Mouse (Mus musculus) adrenal gland, postnatal 36 days (tissue): Measurements from ENCODE around the gene Sgsm1. TPM values are rescaled to one million over a fixed set of nuclear protein-coding genes. Genes with fewer than 3 reads are reported as not detected.
"Not testable (repeated sequence)": the region's sequence is repeated elsewhere in the genome, so short reads cannot be mapped to it uniquely, and the experiment has no call there.

ENCODE experiments used
- DNase-seq, 2 experiments: peaks; one replicate each; pipeline ENCODE4 v3.0.0; 2021; ENCODE audit warnings: mixed read lengths in 1 of 2
- long read RNA-seq, 2 experiments: library from polyadenylated mRNA; stranded (forward); transcript quantifications; one replicate each; pipeline ENCODE4 v2.0.0; 2021; ENCODE audit warnings: borderline sequencing depth in 2 of 2
- total RNA-seq, 2 experiments: library from RNA; stranded (reverse); gene quantifications; 2 replicates each; pipeline ENCODE4 v1.2.3; 2021

The Sgsm1 gene
- total RNA-seq = 1 to 10 TPM; 7.7 to 8.2 TPM
- long read RNA-seq, experiment 1, full-length matches to known transcripts = 1 of 6 reads
- long read RNA-seq, experiment 1, partial matches to known transcripts = 3 of 6 reads
- long read RNA-seq, experiment 1, other reads (novel, unspliced or antisense) = 2 of 6 reads
- long read RNA-seq, experiment 2, full-length matches to known transcripts = 9 of 12 reads
- long read RNA-seq, experiment 2, partial matches to known transcripts = 2 of 12 reads
- long read RNA-seq, experiment 2, other reads (novel, unspliced or antisense) = 1 of 12 reads

DNA sequence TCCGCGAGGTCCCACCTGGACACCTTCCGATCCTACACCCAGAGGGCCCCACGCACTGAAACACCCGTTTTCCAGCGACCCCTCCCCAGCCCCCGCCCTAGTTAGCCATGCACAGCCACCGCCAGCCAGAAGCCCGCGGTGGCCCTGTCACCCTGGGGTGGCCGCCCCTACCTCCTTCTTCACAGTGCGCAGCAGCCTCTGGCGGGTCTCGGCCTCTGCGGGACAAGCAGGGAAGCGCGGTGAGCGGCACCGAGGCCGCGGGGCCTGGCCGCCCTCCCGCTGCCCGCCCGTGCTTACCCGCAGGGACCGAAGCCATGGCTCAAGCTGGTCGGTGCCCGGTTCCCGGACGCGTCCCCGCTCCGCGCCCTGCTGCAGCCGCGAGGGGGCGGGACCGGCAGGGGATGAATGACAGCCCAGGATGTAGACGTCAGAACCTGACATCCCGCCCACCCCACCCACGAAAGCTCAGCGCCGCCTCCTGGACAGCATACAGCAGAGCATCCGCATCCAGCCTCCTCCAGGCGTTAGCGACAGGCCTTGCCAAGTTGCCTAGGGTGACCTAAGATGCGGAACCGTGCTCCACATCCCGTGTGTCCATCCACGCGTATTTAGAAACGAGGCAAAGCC is at the start of gene Sgsm1:
Gene Sgsm1 (minus strand): TSS at position 410 of the 627 bp plus-strand sequence.
- DNase-seq = peak; percentile 67 to 79

DNA sequence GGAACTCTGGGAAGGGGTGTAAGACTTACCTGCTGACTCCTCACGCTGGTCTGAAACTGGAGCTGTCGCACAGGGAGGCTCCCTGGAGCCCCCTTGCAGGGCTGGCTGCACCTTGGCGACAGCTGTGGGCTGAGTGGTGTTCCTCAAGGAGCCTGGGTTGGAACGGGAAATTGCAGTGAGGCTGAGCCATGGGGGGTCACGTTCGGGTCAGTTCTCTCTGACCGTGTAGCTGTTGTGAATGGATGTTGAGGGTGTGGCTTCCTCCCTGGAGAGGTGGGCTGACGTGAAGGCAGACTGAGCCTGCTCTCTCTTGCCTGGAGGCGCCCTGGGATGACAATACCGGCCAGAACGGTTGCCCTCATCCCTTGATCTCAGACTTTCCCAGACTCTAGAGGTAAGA is 48.2 kb upstream of the Sgsm1 start:
- peak in 1 of 2 experiments; percentile 14 for DNase-seq

DNA sequence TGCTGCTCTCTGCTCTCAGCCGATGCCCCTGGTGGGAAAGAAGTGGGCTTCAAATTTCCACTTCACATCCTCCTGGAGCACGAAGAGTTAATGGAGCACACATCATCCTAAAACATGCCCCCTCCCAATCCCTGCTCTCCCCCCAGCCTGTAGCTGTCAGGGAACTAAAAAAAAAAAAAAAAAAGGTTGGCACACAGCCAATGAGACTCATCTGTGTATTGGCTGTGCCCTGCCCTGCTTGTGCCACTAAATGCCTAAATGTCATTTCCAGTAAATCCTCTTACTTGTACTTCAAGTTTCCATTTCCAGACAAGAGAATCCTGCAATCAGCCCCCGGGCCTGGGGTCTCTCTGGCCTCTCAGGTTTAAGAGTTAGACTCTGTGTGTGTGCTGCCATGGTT is 47.1 kb upstream of the Sgsm1 start:
- no peak for DNase-seq

DNA sequence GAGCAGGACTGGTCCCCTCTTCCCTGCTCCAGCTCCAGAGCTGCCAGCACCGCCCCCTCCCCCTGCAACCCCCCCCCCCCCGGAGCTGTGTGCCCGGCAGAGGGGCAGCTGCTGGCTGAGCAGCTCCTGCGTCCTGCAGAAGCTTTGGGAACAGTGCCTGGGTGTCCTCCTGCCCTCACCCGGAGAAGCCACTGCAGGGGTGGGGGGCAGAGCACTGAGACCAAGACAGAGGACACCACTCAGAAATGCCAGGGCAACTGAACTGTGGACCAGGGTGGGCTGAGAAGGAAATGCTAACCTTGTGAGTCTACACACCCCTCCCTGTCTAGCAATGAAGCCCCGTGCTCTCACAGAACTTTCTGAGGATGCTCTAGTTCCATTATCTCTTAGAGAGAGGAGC is 46.6 kb upstream of the Sgsm1 start, which contains the start of gene Aym1:
Gene Aym1 (plus strand): TSS at position 109 of the 400 bp plus-strand sequence.
- no peak for DNase-seq

DNA sequence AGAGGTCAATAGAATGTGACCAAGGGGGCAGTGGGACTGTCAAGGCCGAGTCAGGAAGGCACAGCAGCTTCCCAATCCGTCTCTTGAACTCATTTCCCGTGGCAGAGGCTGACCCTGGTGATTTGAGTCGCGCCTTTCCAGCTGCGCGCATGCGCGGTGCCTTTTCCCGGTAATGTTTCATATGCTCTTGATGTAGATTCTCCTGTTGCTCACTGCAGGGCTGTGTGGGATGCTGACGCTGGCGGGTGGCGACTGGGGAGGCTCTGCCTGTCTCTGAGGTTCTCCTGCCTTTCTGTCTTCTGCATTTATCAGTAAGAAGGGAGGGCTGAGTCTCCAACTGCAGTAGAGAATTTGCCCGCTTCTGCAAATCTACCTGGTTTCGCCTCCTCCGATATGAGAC is 43.7 kb upstream of the Sgsm1 start:
- no peak for DNase-seq

DNA sequence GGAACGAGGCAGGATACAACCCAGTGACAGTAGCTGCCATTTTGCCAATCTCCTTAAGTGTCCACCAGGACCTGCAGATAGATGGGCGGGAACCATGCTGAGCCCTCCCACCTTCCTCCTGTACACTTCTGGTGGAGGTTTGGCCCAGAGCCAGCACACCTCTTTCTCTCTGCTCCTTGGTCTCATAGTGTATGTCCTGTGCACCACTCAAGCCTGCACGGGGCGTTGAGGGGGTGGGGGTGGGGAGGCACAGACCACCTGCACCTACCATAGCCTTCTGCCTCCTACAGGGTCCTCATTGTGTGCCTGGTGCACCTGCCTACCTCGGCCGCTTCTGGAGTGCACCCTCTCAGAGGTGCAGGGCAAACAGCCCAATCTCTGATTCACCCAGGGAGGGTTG is 42.0 kb upstream of the Sgsm1 start:
- DNase-seq = no peak

DNA sequence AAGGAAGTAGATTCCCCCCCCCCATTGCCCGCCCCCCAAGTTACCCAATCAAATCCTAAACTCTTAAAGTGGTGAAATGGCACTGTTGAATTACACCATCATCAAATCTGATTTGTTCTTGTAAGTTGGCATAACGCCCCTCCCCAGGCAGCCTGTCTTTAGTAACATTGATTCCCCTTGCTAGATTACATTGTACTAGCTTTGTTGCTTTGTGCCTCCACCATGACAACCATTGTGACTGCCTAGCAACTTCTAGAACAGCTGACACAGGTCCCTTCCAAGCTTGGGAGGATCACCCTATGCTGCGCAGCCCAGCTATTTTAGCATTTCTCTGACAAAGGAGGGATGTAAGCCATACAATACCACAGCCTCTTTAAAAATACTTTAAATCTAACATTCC is 41.2 kb upstream of the Sgsm1 start:
- no peak for DNase-seq

DNA sequence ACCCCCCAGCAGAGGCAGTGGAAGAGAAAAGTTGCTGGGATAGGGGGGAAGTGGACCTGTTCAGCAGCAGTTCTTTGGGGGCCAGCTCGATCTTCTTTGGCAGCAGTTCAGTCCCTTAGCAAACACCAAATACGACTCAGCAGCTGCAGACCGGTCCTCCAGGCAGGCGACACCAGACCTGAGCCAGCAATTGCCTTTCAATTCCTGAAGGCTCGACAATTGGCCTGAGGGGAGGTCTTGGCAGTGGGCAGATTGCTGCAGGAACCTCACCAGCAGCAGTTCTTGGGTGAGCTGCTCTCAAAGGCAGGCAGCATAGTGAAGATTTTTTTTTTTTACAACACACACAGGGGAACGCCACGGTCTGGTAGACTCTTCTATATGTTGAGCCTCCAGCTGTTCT is 39.2 kb upstream of the Sgsm1 start:
- DNase-seq = no peak

DNA sequence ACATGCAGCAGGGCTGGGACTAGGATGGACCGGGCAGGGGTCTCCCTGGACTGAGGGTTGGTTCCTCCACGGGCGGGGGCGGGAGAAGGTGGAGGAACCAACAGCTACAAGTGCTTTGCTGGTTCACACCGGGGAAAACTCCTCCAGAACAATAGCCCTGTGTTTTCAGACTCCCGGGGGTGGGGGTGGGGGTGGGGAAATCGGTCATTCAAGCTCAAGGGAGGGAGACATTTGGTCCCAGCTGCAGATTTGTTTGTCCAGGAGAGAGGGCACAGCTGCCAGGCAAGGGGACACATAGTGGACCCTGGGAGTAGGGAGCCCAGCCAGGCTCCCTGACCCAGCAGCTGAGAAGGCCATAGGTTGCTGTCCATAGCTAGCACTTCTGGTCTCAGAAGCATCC is 38.6 kb upstream of the Sgsm1 start:
- no peak for DNase-seq

DNA sequence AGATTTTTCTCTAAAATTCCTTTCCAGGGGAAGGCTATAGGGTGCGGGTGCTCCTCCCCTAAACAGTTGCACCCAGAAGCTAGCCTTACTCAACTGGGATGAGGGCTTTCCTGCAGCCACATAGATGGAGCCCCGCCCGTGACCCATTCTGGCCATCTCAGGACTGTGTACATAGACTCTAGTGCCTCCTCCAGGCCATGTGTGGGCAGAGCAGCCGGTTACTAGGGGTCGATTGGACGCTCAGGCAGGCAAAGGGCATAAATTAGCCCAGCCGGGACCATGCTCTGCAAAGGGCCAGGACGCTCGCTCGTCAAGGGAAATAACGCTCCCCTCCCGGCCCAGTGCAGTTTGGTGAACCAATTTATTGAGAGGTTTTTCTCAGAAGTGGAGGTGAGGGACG is 38.0 kb upstream of the Sgsm1 start:
- no peak for DNase-seq

DNA sequence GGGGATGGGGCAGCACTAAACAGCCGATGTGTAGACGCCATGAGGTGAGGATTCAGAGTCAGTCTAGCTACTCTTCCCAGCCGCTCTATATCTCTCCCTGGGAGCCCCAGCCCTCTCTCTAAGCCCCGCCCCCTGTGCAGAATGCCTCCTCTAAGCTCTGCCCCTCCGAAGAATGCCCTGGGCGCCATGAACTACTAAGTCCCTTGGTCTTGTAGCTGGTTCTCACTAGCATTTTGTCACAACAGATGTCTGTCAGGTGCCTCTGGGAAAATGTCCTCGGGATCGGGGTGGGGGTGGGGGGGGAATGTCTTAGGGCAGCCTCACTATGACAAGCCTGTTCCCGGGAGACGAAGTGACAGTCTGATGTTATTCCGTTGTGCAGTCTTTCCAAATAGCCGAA is 37.0 kb upstream of the Sgsm1 start:
- DNase-seq = no peak

DNA sequence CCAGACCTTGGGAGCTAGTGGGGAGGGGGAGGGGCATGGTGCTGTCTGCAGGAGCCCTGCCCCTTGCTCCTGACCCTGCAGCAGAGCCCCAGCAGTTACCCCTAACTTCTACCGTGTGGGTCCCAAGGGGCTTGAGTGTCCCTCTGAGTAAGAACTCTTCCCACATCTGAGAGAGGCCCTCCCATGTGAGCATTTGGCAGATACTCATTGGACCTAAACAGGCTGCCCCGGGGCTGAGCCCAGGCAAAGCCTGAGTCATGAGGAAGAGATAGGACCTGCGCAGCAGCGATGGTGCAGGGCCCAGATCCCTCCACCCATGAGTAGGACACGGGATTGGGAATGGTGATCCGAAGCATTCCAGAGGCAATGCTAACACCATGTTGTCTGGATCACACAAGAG is 36.1 kb upstream of the Sgsm1 start:
- DNase-seq = not testable (repeated sequence)

DNA sequence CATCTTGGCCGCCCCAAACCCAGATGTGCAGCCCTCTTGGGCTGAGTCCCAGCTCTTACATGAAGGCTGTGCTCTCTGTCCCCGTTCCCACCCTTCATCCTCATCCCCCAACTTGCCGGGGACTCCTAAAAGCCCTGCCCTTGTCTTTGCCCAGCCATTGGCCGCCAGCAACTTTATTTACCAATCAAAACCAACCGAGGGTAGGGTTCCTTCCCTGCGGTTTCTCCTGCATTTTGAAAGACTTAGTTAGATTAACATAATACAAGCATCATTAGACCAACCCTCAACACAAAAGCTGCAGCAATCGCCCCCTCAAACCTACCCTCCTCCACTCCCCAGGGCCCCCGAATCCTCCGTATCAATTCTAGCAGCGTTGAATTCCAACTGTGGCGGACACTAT is 35.2 kb upstream of the Sgsm1 start:
- no peak for DNase-seq

DNA sequence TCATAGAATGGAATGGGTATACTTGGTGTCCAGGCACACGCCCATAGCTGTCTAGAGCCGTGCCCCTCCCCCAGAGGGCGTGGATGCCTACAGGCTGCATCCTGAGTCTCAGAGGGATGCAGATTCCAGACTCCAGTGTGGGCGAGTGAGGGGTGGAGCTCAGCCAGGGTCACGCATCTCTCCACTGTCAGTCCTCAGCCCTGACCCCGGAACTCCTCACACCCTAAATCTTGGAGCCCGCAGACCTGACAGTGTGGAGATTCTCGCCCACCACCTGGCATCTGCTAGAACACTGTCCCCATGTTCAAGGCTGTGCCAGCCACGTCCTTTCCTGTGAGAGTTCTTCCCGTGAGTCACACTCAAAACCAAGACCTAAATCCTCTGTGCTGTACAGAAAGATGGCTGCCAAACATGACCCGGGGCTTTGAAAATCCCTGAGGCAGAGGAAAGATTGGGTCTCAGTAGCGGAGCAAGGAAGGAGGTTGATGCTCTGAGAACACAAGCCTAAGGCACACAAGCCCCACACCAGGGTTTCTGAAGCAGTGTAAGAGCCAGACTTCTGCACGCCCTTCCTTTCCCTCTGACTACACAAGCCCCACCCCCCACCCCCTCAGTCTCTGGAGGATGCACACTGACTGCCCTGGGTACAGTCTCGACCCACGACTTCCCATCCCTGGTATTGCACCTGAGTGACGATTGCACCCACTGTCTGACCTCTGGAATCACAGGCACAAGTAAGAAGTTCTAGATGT is 34.2 kb upstream of the Sgsm1 start:
- DNase-seq = no peak

DNA sequence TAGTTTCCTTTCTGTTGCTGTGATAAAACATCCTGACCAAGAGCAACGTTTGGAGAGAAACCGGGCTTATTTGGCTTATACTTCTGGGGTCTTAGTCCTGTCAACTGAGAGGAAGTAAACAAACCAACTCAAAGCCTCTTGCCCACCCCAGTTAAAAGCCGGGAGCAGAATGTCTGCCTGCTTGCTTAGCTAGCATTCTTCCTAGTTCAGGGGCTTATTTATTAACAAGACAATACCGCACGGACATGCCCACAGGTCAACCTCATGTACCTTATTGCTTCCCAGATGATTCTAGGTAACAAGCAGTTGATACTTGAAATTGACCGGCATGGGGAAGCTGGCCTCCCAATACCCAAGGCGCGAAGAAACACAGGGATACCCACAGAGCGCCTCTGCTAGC is 25.7 kb upstream of the Sgsm1 start:
- DNase-seq = no peak

DNA sequence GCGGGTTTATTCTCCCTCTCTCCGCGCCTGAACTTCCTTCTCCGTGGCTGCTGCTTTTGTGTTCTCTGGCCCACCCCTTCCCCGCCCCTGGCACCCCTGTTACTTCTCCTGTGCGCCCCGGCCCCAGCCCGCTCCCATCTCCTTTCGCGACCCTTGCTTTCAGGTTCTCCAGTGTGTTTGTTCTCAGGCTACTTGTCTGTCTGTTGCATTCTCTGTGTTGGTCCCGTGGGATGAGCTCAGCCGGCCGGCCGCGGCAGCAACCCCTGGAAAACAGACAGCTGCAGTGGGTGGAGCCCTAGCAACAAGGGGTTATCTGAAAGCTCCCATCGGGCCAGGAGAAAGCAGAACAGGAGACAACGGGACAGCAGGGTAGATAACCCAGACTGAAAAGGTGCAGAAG is 25.1 kb upstream of the Sgsm1 start:
- no peak for DNase-seq

DNA sequence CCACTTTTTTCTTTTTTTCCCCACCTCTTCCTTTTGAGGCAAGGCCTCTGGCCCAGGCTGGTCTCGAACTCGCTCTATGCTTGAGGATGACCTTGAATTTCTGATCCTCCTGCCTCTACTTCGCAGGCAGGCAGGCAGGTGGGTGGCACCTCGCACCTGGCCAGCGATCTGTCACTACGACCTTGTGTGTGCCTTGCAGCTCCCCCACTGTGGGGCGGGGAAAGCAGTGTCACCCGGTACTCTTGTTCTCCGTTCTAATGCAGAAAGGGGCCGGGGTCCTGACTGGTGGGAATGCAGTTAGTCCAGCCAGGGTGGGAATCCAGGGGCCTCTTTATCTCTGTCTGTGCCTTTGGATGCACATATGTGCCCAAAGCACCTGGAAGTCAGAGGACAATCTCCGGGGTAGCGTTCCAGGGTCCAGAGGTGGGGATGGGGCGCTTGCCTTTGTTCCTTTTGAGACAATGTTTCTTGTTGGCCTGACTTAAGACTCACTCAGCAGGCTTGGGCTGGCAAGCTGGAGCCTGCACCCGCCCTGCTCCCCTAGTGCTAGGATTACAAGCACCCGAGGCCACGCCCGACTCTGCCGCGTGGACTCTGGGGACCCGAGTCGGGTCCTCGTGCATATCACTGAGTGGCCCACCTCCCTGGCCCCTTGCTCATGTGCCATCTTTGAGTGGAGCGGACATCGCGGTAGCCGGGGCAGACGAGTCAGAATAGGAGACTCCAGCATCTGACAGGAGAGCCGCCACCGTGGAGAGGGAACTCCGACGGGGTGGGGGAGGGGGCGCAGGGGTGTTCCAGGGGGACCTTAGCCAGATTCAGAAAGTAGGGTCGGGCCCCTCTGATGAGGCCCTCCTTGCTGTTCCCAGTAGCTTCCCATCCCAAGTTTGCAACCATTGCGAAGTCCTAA is 24.3 kb upstream of the Sgsm1 start:
- DNase-seq = no peak

DNA sequence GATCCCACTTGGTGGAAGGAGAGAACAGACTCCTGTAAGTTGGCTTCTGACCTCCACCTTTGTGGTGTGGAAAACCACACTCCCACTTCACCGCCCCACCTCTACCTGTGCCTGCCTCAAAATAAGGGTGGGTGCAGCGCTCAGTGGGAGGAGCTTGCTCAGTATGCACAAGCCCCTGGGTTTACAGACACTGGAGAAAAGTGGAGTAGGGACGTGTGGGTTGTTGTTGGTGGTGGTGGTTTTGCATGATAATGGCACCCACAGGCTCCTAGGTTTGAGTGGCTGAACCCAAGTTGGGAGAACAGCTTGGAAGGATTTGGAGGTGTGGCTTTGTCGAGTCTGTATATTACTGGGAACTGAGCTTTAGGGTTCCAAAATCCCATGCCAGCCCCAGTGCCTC is 22.3 kb upstream of the Sgsm1 start:
- DNase-seq = no peak

DNA sequence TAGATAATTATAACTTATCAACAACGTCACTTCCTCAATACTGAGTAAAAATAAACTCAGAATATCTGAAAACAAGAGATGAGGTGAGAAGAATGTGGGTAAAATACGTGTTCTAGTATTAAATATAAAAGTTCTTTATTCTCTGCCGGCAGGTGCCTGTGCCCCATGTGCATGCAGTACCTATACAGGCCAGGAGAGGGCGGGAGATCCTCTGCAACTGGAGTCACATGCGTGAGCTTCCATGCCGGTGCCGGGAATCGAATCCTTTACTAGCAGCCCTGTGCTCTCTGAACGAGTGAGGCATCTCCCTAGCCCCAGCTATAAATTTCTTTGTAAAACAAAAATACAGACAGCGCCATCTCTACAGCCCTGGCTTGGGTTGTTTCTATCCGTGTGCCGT is 21.7 kb upstream of the Sgsm1 start:
- DNase-seq = no peak

DNA sequence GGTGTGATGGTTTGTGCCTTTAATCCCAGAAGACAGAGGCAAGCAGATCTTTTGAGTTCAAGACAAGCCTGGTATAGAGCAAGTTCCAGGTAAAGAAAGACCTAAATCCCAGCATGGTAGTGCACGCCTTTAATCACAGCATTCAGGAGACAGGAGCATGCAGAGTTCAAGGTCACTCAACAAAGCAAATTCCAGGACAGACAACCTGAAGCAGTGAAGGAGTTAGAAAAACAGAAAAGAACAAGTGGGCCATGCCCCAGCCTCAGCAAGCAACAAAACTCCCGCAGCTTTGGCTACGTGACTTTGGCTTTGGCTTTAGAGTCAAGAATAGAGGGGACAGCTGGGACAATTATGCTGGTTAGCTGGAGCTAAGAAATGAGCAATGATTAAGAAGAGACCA is 19.6 kb upstream of the Sgsm1 start:
- DNase-seq = no peak

DNA sequence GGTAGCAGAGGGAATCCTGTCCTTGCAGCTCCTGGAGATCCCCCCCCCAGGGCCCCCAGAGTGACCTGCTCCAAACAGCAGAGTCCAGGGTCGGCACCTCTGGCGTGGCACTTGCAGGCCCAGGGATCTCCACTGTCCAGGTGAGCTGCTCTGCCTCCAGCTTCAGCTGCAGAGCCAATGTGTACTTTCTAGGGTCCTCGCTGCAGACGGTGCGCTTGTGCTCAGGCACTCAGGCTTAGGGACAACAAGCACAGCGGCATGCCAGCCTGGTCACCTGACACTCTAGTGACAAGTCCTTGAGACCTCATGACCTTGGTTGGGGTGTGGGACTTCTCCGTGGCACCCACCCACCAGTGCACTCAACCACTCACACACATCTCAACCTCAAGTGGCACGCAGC is 18.9 kb upstream of the Sgsm1 start:
- DNase-seq = no peak
